Mouse (Mus musculus) kidney, adult 2 months (tissue): ENCODE results near the gene Lgals9. TPM values are rescaled to one million over a fixed set of nuclear protein-coding genes. Genes with fewer than 3 reads are reported as not detected.
"Not testable (repeated sequence)": the region's sequence is repeated elsewhere in the genome, so short reads cannot be mapped to it uniquely, and the experiment has no call there.

Experiments used
- DNase-seq: peaks from one replicate; pipeline ENCODE4 v3.0.0; 2021
- H3K27ac ChIP-seq: fragments of 200-500 bp; 2 replicates; pipeline ENCODE4 v1.5.1; 2012; ENCODE audit warnings: low read depth, low read length, control low read depth, inconsistent platforms; ENCODE audit not compliant: insufficient read depth
- H3K27me3 ChIP-seq: fragments of 200-500 bp; replicated peaks from 2 replicates; pipeline ENCODE4 v1.6.1; 2012; ENCODE audit warnings: mild to moderate bottlenecking, moderate library complexity, low read length, inconsistent platforms; ENCODE audit not compliant: control insufficient read depth, insufficient read depth
- H3K36me3 ChIP-seq: fragments of 200-500 bp; 2 replicates; pipeline ENCODE4 v1.6.1; 2012; ENCODE audit warnings: mild to moderate bottlenecking, moderate library complexity, low read length, inconsistent platforms; ENCODE audit not compliant: control insufficient read depth, insufficient read depth
- H3K4me1 ChIP-seq: fragments of 200-500 bp; 2 replicates; pipeline ENCODE4 v1.6.1; 2011; ENCODE audit warnings: low read length; ENCODE audit not compliant: control insufficient read depth, insufficient read depth
- H3K4me3 ChIP-seq: fragments of 200-500 bp; 2 replicates; pipeline ENCODE4 v1.5.1; 2011; ENCODE audit warnings: mild to moderate bottlenecking, low read depth, low read length, control low read depth; ENCODE audit not compliant: insufficient read depth
- CTCF ChIP-seq: fragments of 200-500 bp; conservative IDR thresholded peaks from 2 replicates; pipeline ENCODE4 v1.5.1; 2011; ENCODE audit warnings: low read depth, mild to moderate bottlenecking, control low read depth, low read length, moderate library complexity, mixed read lengths; ENCODE audit not compliant: insufficient read depth, insufficient read length
- POLR2A ChIP-seq: fragments of 200-500 bp; IDR thresholded peaks from one replicate; pipeline ENCODE4 v1.6.1; 2011; ENCODE audit warnings: low read depth, low read length, control low read depth
- WGBS: fragments of 180-500 bp; shearing (Covaris S2); methylation state at CpG from one replicate; pipeline ENCODE4 v1.1.7; 2018; 5-methylcytosine and 5-hydroxymethylcytosine counted together
- polyA plus RNA-seq: library from polyadenylated mRNA; depleted of rRNA; stranded (reverse); fragments of >200 nt; gene quantifications from 2 replicates; pipeline ENCODE4 v1.2.3, GENCODE M21; 2012

Gene Lgals9
- polyA plus RNA-seq, 1 experiment, result 63.4 TPM

DNA sequence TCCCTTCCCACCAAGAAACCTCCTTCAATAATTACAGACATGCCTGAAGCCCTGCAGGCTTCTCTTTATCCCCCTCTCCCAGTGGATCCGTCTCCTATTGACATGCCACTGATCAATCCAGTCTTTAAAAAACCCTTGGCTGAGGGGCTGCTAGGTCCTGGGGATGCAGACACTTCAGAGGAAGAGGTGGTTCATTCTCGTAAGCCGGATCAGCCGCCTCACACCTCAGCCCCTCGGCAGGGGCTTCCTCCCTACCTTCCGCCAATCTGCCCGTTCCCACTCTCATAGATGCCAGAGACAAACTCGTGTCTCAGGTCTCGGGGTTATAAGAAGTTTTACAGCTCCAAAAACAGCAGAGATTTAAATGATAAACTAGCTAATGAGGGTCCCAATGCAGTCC, 5.3 kb upstream of the Lgals9 start:
- TF ChIP-seq POLR2A, result no peak
- no peak for TF ChIP-seq CTCF
- Histone ChIP-seq H3K4me3 (no peak overlapping the region), H3K27me3 (no peaks in the 10 kb centered on the region), H3K36me3 (no peaks in the 10 kb centered on the region), H3K4me1 (no peaks in the 10 kb centered on the region), H3K27ac (no peak overlapping the region)
- DNase-seq, result no peak
- WGBS, result 94% methylated on average over 9 of the region's 9 CpGs

DNA sequence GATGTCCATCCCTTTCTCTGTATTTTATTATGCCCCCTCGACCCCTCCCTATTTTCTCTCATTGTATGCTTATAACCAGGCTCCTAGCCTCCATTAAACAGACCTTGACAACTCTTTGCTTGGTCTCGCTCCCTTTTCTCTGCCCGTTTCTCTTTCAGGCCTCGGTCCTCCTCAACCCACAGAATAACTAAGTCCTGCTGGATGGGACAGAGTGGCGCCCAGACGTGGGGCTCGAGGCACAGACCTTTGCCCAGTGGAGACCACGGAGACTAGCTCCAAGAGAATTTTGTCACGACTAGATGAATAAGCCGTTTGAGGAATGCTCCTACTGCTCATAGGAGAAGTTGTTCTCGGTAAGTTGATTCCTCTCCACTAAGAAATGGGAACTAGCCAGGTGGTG, 4.5 kb upstream of the Lgals9 start:
- H3K27me3 ChIP-seq, H3K4me3 ChIP-seq, H3K36me3 ChIP-seq, H3K4me1 ChIP-seq, H3K27ac ChIP-seq, DNase-seq: not testable (repeated sequence)
- 94% methylated on average over 11 of the region's 11 CpGs for WGBS

DNA sequence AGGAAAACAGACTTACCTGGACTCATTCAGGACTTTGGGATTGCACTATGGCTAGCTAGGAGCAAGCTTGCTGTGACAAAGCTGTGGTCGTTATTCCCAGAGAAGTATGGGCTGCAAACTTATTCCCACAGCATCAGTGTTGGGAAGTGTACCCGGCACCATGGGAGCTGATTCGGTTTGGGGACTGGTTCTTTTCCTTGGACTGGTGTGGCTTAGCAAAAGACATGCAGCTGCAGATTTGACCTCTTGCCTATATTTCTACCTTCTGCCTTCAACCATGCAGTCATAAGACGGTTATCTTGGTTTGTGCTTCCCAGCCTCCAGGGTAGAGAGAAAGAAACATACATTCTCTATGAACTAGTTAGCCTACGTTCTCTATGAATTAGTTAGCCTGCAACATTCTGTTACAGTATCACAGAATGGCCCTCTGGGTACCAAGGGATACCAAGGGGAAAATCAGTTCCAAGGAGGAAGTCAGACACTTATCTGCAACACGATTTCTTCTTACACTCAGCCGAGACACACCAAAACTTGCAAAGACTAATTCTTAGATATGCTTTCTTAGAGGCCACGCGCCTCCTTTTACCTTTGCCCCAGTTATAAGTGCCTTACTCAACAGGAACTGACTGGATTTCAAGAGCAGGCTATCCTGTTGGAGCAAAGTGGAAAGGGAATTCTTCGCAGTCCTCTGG, 1.7 kb upstream of the Lgals9 start:
- H3K4me3 ChIP-seq, result no peak overlapping the region
- no peaks in the 10 kb centered on the region for H3K27me3 ChIP-seq
- no peaks in the 10 kb centered on the region for H3K4me1 ChIP-seq
- no peak for DNase-seq
- H3K27ac ChIP-seq, result no peak overlapping the region
- WGBS, result 87% methylated on average over 10 of the region's 10 CpGs
- H3K36me3 ChIP-seq, result no peaks in the 10 kb centered on the region
- TF ChIP-seq POLR2A, result no peak
- no peak for TF ChIP-seq CTCF

DNA sequence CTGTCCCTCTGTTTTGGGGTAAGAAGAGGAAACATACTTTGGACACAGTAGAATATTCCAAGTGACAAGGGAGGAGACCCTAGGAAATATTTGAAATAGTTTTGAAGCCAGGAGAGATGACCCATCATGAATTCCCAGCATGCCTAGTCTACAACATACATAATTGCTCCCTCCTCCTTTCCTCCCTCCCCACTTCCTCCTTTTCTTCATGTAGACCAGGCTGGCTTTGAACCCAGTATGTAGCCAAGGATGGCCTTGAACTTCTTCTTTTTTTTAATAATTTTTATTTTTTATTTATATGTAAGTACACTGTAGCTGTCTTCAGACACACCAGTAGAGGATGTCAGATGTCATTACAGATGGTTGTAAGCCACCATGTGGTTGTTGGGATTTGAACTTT, 759 bp upstream of the Lgals9 start:
- no peak overlapping the region for H3K27ac ChIP-seq
- H3K27me3 ChIP-seq, result no peaks in the 10 kb centered on the region
- no peaks in the 10 kb centered on the region for H3K36me3 ChIP-seq
- no peaks in the 10 kb centered on the region for H3K4me1 ChIP-seq
- TF ChIP-seq CTCF (no peak), POLR2A (no peak)
- no peak overlapping the region for H3K4me3 ChIP-seq
- no peak for DNase-seq

DNA sequence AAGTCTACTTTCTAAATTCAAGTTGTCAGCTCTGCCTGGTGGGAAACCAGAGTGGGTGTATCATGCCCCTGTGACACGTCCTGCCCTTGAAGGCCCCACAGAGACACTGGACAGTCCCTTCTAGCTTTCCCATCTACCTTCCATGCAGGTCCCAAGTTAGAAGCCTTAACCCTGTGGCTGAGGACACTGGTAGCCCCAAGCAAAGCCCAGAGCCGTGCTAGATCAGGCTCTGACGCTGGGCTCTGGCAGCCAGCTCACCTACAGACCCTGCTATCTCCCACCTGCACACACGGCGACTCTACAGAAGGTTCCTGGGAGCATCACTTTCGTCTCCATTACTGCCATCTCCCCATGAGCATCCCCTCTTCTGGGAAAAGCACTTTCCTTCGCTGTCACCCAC, 1.2 kb downstream of the Lgals9 start:
- DNase-seq, result no peak
- H3K36me3 ChIP-seq, result no peaks in the 10 kb centered on the region
- WGBS, result 77% methylated on average over 7 of the region's 7 CpGs

DNA sequence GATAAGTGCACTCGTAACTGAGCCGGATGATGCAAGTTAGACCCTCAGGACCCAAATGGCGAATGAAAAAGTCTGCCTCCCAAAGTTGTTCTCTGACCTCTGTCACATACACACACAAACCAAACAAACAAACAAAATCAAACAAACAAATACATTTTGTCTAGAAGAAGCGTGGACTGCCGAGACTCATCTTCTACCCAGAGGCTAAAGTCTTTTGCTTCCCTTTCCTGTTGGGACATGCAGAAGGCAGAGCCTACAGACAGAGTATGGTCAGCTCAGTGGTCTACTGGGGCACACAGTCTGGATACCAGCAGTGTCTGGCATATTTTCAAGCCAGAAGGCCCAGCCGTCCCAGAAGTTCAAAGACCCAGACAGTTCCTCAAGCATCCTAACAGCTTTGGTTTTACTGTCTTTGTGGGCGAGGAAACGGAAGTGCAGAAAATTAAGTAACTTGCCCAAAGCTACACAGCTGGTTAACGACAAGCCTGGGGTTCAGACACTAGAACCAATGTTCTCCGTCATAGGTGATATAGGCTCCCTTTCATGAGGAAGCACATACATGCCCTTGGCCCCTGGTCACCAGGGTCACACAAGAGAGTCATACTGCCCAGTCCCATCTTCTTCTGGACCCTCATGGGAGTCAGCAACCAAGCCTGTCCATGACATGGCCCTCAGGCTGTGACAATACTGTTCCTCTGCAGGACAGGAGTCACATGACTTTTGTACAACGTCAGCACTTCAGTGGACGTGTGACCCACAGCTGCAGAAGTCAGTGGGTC, 2.0 kb downstream of the Lgals9 start:
- no peak for TF ChIP-seq CTCF
- TF ChIP-seq POLR2A, result no peak
- H3K4me3 ChIP-seq, result peak overlapping the region; percentile 7; the same call in 1 of the 2 replicates
- 63% methylated on average over 12 of the region's 12 CpGs for WGBS

More for the DNA sequence above, 1.2 kb downstream of the Lgals9 start:
- peak overlapping the region; percentile 73 for H3K4me3 ChIP-seq
- TF ChIP-seq CTCF (no peak), POLR2A (no peak)
- H3K27ac ChIP-seq, result no peak overlapping the region
- H3K4me1 ChIP-seq, result no peaks in the 10 kb centered on the region
- no peaks in the 10 kb centered on the region for H3K27me3 ChIP-seq

DNA sequence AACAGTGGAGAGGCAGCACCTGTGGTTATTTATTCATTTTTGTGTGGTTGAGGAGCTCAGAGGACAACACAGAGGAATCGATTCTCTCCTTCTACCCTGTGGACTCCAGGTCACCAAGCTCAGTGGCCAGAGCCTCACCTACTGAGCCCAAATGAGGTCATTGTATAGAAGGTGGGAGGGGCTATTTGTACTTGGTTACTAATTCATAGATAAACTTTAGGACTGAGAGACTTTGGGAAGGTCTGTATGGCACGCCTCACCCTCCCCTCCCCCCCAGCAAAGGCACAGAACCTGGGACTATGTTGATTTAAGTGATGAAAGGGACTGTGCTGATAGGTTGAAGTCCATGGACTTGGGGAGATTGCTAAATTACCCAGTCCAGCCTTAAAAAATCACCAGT, 2.7 kb downstream of the Lgals9 start:
- H3K27ac ChIP-seq, result no peak overlapping the region
- no peak for DNase-seq
- H3K4me1 ChIP-seq, result no peaks in the 10 kb centered on the region
- H3K36me3 ChIP-seq, result no peaks in the 10 kb centered on the region
- H3K4me3 ChIP-seq, result no peak overlapping the region
- no peaks in the 10 kb centered on the region for H3K27me3 ChIP-seq
- WGBS, result 63% methylated on average over 2 of the region's 2 CpGs
- TF ChIP-seq CTCF (no peak), POLR2A (no peak)

More for the DNA sequence above, 2.0 kb downstream of the Lgals9 start:
- Histone ChIP-seq H3K27ac (no peak overlapping the region), H3K36me3 (no peaks in the 10 kb centered on the region), H3K4me1 (no peaks in the 10 kb centered on the region), H3K27me3 (no peaks in the 10 kb centered on the region)
- DNase-seq, result peak; percentile 19
